Mouse (Mus musculus) ES-E14 (cell line): ENCODE data around the gene Arf4. TPM values are rescaled to one million over a fixed set of nuclear protein-coding genes. Genes with fewer than 3 reads are reported as not detected.
"Not testable (repeated sequence)": the region's sequence is repeated elsewhere in the genome, so short reads cannot be mapped to it uniquely, and the experiment has no call there.

ENCODE experiments used
- DNase-seq: peaks from one replicate; pipeline ENCODE4 v3.0.0-alpha.2; 2013; ENCODE audit warnings: low read depth, low spot score
- H3K27ac ChIP-seq: 2 replicates; pipeline ENCODE4 v1.5.1; 2012; ENCODE audit warnings: low read depth, mild to moderate bottlenecking, low read length, moderate library complexity, mixed read lengths; ENCODE audit not compliant: poor library complexity, insufficient read depth, severe bottlenecking
- H3K36me3 ChIP-seq: 2 replicates; pipeline ENCODE4 v1.6.1; 2012; ENCODE audit warnings: mild to moderate bottlenecking, low read length, moderate library complexity, mixed read lengths; ENCODE audit not compliant: control insufficient read depth, poor library complexity, insufficient read depth, severe bottlenecking
- H3K4me1 ChIP-seq, 2 experiments: fragments of 150-350 bp in 1 of 2; sonication (generic) in 1 of 2; 2 replicates each; pipeline ENCODE4 v1.6.1; 2012; ENCODE audit warnings: low read length in 2 of 2, mild to moderate bottlenecking in 1 of 2, mixed read lengths in 1 of 2; ENCODE audit not compliant: control insufficient read depth in 2 of 2, insufficient read depth in 2 of 2, poor library complexity in 1 of 2
- H3K4me3 ChIP-seq, 2 experiments: fragments of 150-350 bp in 1 of 2; sonication (generic) in 1 of 2; 2 replicates each; pipeline ENCODE4 v1.5.1; 2012; ENCODE audit warnings: low read length in 2 of 2, low read depth in 1 of 2, mild to moderate bottlenecking in 1 of 2, mixed read lengths in 1 of 2; ENCODE audit not compliant: insufficient read depth in 1 of 2, poor library complexity in 1 of 2, severe bottlenecking in 1 of 2
- H3K9ac ChIP-seq: 2 replicates; pipeline ENCODE4 v1.6.1; 2012; ENCODE audit warnings: low read depth, mild to moderate bottlenecking, low read length, mixed read lengths; ENCODE audit not compliant: poor library complexity, insufficient read depth, severe bottlenecking
- H3K9me3 ChIP-seq: fragments of 150-350 bp; sonication (generic); 2 replicates; pipeline ENCODE4 v1.6.1; 2012; ENCODE audit warnings: low read depth, mild to moderate bottlenecking, low read length; ENCODE audit not compliant: control insufficient read depth, insufficient read depth
- CHD2 ChIP-seq: IDR thresholded peaks from 2 replicates; pipeline ENCODE4 v1.6.1; 2014; ENCODE audit warnings: mild to moderate bottlenecking, low read depth, low read length, inconsistent platforms
- HCFC1 ChIP-seq: IDR thresholded peaks from 2 replicates; pipeline ENCODE4 v1.6.1; 2012; ENCODE audit warnings: low read length, inconsistent platforms, borderline replicate concordance; ENCODE audit not compliant: insufficient read depth
- MAFK ChIP-seq: IDR thresholded peaks from 2 replicates; pipeline ENCODE4 v1.6.1; 2014; ENCODE audit warnings: mild to moderate bottlenecking, low read depth, low read length, inconsistent platforms; ENCODE audit not compliant: insufficient read depth
- ZC3H11A ChIP-seq: IDR thresholded peaks from 2 replicates; pipeline ENCODE4 v1.6.1; 2012; ENCODE audit warnings: low read depth, mild to moderate bottlenecking, inconsistent platforms, low read length, borderline replicate concordance
- ZNF384 ChIP-seq: IDR thresholded peaks from 2 replicates; pipeline ENCODE4 v1.6.1; 2012; ENCODE audit warnings: low read depth, low read length, inconsistent platforms
- in situ Hi-C, 2 experiments: fragments of 600-800 bp; cut with MboI; formaldehyde crosslinking; loops; one replicate each; pipeline ENCODE4 v1.15.1; 2025; ENCODE audit warnings: low sequenced_read_pairs in 2 of 2, inconsistent platforms in 1 of 2; ENCODE audit not compliant: unreplicated experiment in 2 of 2
- total RNA-seq: library from RNA; depleted of rRNA; stranded (reverse); fragments of 300-350 nt; gene quantifications from 2 replicates; pipeline ENCODE4 v1.2.3, GENCODE M21; 2012; rRNA removed

Arf4 gene
- total RNA-seq, 1 experiment: 80.5 TPM

GRCm38 (mm10) chr14:26690727-26691126, 52.9 kb downstream of the Arf4 start:
- no peaks in the 10 kb centered on the region for H3K4me1 ChIP-seq
- TF ChIP-seq MAFK: no peak
- TF ChIP-seq ZNF384: no peak
- no peak for TF ChIP-seq ZC3H11A
- TF ChIP-seq CHD2: no peak
- no peak for TF ChIP-seq HCFC1
- no peaks in the 10 kb centered on the region for H3K9me3 ChIP-seq
- no peak overlapping the region for H3K9ac ChIP-seq
- no peaks in the 10 kb centered on the region for H3K36me3 ChIP-seq
- no peak for DNase-seq
- in situ Hi-C loops: no loop called here
- no peak overlapping the region for H3K4me3 ChIP-seq
- no peak overlapping the region for H3K27ac ChIP-seq

- no peak for DNase-seq
- Histone ChIP-seq H3K4me3 (no peak overlapping the region), H3K4me1 (no peaks in the 10 kb centered on the region), H3K36me3 (no peaks in the 10 kb centered on the region), H3K27ac (no peak overlapping the region), H3K9me3 (no peaks in the 10 kb centered on the region), H3K9ac (no peak overlapping the region)
- TF ChIP-seq HCFC1: no peak
- no peak for TF ChIP-seq ZNF384
- in situ Hi-C loops: no loop called here
These were observed 53.5 kb downstream of the Arf4 start for GRCm38 (mm10) chr14:26691363-26691762.

- DNase-seq: no peak
- TF ChIP-seq CHD2 (no peak), ZC3H11A (no peak), HCFC1 (no peak), MAFK (no peak), ZNF384 (no peak)
- in situ Hi-C loops: no loop called here
- no peak within 1 kb of the TSS for H3K27ac ChIP-seq
- no peaks in the 10 kb centered on the region for H3K9me3 ChIP-seq
- H3K4me3 ChIP-seq: no peak within 1 kb of the TSS
- H3K36me3 ChIP-seq: no peaks in the 10 kb centered on the region
- no peak within 1 kb of the TSS for H3K9ac ChIP-seq
- no peaks in the 10 kb centered on the region for H3K4me1 ChIP-seq
These were observed 55.1 kb downstream of the Arf4 start, which contains the start of gene Dnah12 for GRCm38 (mm10) chr14:26692974-26693373. Gene Dnah12 (plus strand): TSS chr14:26693274.

DNA sequence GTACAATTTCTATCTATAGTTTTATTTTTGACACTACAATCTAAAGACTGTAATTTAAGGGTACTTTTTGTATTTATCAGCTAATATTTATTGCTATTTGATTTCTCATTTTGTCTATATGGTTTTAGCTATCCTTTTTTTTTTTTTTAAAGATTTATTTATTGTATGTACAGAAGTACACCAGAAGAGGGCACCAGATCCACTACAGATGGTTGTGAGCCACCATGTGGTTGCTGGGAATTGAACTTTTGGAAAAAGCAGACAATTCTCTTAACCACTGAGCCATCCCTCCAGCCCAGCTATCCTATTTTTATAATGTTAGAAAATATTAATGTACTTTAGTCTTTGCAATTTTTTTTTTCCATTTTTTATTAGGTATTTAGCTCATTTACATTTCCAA, 60.0 kb downstream of the Arf4 start:
- TF ChIP-seq ZNF384 (peak; percentile 95), HCFC1 (no peak), ZC3H11A (peak; percentile 58; the same call in 1 of the 2 replicates)
- H3K9me3 ChIP-seq: no peaks in the 10 kb centered on the region
- H3K9ac ChIP-seq: no peak overlapping the region
- in situ Hi-C loops: no loop called here
- no peaks in the 10 kb centered on the region for H3K36me3 ChIP-seq
- no peak overlapping the region for H3K4me3 ChIP-seq
- no peak overlapping the region for H3K27ac ChIP-seq
- no peaks in the 10 kb centered on the region for H3K4me1 ChIP-seq
- DNase-seq: no peak

GRCm38 (mm10) chr14:26705246-26705645, 67.4 kb downstream of the Arf4 start:
- H3K36me3 ChIP-seq, in situ Hi-C loops, DNase-seq, H3K9me3 ChIP-seq, H3K27ac ChIP-seq, H3K9ac ChIP-seq, H3K4me1 ChIP-seq: not testable (repeated sequence)
- 0 out of 2 replicates have a peak, but pooled peaks have one; percentile 10 for TF ChIP-seq ZC3H11A
- H3K4me3 ChIP-seq: peak overlapping the region in 1 of 2 experiments; percentile 74; a peak in 2 of 4 replicates

Other genes starting within 250 kb of the Arf4 start
- 45.0 and 45.2 TPM in 2 replicates for gene Slmap, start 103.1 kb upstream of the Arf4 start, total RNA-seq
- 19.9 and 22.4 TPM in 2 replicates for gene Dennd6a, start 64.2 kb upstream of the Arf4 start, total RNA-seq
- gene Pde12, start 31.8 kb downstream of the Arf4 start, total RNA-seq: 9.8 and 12.0 TPM in 2 replicates
- 0.11 and 0.13 TPM in 2 replicates for gene Dnah12, start 55.2 kb downstream of the Arf4 start, total RNA-seq